Mouse (Mus musculus) layer of hippocampus, postnatal 10 days (tissue): ENCODE measurements at regions not wholly inside any gene's neighbourhood (a gene's known extent, or its start where the extent isn't known, plus 50 kb on each side); places are given as distances from the start of the nearest gene placed in this dataset.

ENCODE experiments used
- DNase-seq, 2 experiments: peaks; one replicate each; pipeline ENCODE4 v3.0.0; 2021; ENCODE audit warnings: low spot score in 2 of 2

DNA sequence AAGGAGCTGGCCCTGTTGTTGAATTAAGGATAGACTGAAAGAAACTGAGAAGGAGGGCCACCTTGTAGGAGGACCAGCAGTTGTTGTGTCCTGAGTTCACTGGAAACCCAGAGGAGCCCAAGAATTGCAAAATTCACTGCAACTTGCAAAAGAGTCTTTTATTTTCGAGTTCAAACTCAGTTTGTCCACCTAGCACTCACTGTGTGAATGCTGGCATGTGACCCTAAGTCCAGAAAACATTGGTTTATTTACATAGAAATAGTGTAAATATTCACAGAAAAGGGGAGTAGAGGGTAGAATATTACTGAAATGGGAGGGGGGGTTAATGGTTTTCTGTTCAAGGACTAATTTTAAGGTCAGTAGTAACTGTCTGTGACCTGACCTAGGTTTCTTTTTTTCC lies 394.7 kb downstream of the 4933405O20Rik start:
- no peak for DNase-seq

GRCm38 (mm10) chr7:51041899-51042667 lies 443.1 kb downstream of the 4933405O20Rik start:
- no peak for DNase-seq

GRCm38 (mm10) chr7:51051496-51051895 lies 452.5 kb downstream of the 4933405O20Rik start:
- no peak for DNase-seq

GRCm38 (mm10) chr7:51068376-51068775 lies 442.5 kb upstream of the Ano5 start:
- no peak for DNase-seq

- DNase-seq, result no peak
These were observed 417.1 kb upstream of the Ano5 start for GRCm38 (mm10) chr7:51093774-51094173.

DNA sequence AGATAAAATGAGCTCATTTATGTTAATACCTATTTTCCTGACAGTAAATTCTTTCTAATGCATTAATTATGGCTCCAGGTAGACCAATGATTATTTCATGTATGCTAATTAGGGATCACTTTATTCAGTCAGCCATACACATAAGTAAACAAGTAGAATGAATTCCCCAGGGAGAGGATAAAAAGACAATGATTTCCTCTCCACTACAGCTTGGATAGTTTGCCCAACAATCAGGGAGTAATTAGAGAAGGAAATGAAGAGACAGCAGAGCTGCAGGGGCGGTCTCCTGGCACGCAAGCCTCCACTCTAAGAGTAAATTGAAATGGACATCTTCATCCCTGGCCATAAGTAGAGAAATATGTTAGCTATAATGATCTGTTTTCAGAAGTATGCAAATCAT lies 409.7 kb upstream of the Ano5 start:
- no peak for DNase-seq

- no peak for DNase-seq
These were observed 370.0 kb upstream of the Ano5 start for GRCm38 (mm10) chr7:51140796-51141195.

GRCm38 (mm10) chr7:51175211-51175610 lies 335.6 kb upstream of the Ano5 start:
- DNase-seq, result no peak

GRCm38 (mm10) chr7:51215487-51216232 lies 295.2 kb upstream of the Ano5 start:
- DNase-seq, result no peak

- no peak for DNase-seq
These were observed 294.6 kb upstream of the Ano5 start for GRCm38 (mm10) chr7:51216233-51216605.

DNA sequence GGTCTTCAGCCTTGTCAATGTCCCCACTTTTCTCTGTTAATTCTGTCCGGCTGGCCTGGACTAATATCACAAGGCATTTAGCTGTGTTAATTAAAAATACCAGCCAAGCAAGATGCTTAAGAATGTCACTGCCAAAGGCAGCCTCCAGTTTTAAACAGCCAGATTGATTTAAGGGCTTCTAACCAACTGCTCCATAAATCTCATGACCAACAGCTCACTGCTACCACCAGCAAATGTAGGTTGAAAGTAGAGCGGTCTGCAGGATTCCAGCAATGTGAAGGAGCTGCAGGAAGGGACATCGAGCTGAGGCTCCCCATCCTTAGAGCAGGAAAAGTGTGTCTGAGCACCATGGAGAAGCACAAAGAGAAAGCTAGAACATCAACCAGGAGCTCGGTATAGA lies 289.5 kb upstream of the Ano5 start:
- DNase-seq, result peak; percentile 3 to 18

- DNase-seq, result peak in 1 of 2 experiments; percentile 6
These were observed 289.0 kb upstream of the Ano5 start for GRCm38 (mm10) chr7:51221806-51222205.

- peak; percentile 6 to 18 for DNase-seq
These were observed 283.7 kb upstream of the Ano5 start for GRCm38 (mm10) chr7:51227136-51227535.

DNA sequence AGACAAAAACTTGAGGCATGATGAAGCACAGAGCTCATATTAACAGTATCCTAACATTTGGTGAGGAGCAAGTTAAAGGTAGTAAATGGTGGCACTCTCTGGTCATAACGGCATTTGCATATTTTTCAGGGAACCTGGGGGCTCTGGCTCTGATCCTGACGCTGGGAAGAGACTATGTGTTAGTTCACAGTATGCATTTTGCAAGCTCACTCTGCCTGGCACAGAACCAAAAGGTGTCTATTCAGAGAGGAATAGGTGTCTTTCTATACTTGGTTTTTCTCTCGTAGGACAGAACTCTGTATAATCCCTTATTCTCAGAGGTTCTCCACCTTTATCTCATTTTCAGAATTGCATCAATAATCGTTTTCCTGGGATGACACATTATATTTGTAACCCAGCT lies 276.2 kb upstream of the Ano5 start:
- DNase-seq, result no peak

- no peak for DNase-seq
These were observed 263.1 kb upstream of the Ano5 start for GRCm38 (mm10) chr7:51247695-51248094.

GRCm38 (mm10) chr7:51254461-51254860 lies 256.4 kb upstream of the Ano5 start:
- DNase-seq, result no peak

DNA sequence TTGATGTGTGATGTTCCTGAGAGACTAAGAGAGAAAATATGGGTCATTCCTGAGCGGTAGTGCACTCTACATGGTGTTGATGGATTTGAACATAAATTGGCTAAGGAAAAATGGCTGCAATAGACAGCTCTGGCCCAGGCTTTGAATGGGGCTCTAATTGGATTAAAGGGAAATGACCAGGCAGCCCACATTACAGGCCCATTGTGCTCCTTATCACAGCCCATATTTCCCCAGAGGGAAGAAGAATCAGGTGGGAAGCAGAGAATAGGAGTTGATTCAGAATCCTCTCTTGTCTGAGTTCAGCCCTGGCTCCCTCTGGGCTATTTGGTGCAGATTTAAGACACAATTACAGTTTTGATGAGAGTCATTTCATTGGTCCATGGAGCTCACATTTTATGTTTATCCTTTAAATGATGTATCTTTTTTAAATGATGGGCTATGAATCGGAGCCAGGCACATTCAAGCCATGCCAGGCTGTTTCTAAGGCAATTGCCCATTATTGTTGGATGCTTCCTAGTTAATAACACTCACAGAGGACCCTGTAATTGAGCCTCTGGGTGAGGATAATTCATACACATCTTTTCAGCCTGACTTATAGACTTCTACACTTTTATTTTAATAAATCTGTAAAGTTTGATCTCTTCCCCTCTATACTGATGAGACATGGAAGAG lies 251.5 kb upstream of the Ano5 start:
- DNase-seq, result no peak

- no peak for DNase-seq
These were observed 246.7 kb upstream of the Ano5 start for GRCm38 (mm10) chr7:51264166-51264565.

DNA sequence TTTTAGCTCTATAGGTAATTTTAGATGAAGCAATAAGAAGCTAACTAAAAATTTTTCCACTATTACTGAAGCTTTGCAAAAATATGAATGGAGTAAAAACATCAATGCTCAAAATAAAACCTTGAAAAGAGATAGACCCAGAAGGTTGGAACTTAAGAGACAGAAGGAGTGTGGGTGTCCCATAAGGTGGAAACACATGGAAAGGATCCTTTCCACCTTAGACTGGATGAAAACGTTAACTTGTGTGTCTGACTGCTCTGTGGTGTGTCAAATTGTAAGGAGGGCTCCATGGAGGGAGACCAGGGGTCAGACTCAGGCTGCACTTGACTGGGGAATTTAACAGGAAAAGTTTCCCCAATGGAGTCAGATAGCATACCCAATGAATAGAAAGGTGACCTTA lies 244.9 kb upstream of the Ano5 start:
- DNase-seq, result no peak

- no peak for DNase-seq
These were observed 243.9 kb upstream of the Ano5 start for GRCm38 (mm10) chr7:51266879-51267278.

- no peak for DNase-seq
These were observed 242.1 kb upstream of the Ano5 start for GRCm38 (mm10) chr7:51268743-51269142.

GRCm38 (mm10) chr7:51270531-51271090 lies 240.2 kb upstream of the Ano5 start:
- peak; percentile 69 to 70 for DNase-seq
